Mouse (Mus musculus): ENCODE results near the gene Olfr351.

Olfr351 gene

GRCm38 (mm10) chr2:36862560-36862959 is at the start of gene Olfr351:
Olfr351 (minus strand) TSS chr2:36862660.
- DNase-seq (ENCODE audit: low spot score) = no peak

- DNase-seq (ENCODE audit: low spot score) = no peak
Observed at GRCm38 (mm10) chr2:36905380-36905779, 42.9 kb upstream of the Olfr351 start, which contains the start of gene Olfr354. Olfr354 (plus strand) TSS chr2:36905680.

- no peak for DNase-seq (ENCODE audit: low spot score)
Observed at GRCm38 (mm10) chr2:36897114-36897513, 34.7 kb upstream of the Olfr351 start.

- no peak for DNase-seq (ENCODE audit: low spot score)
Observed at GRCm38 (mm10) chr2:36892836-36893235, 30.4 kb upstream of the Olfr351 start, which contains the start of gene Olfr353. Olfr353 (minus strand) TSS chr2:36892936.

GRCm38 (mm10) chr2:36868160-36868559 is 5.7 kb upstream of the Olfr351 start, which contains the start of gene Olfr352:
Olfr352 (plus strand) TSS chr2:36868460.
- no peak for DNase-seq (ENCODE audit: low spot score)

- no peak for DNase-seq (ENCODE audit: low spot score)
Observed at GRCm38 (mm10) chr2:36846010-36846409, 16.4 kb downstream of the Olfr351 start, which contains the start of gene Olfr350. Olfr350 (plus strand) TSS chr2:36846310.

GRCm38 (mm10) chr2:36816932-36817331 is 45.5 kb downstream of the Olfr351 start, which contains the start of gene Olfr3:
Olfr3 (minus strand) TSS chr2:36817032.
- DNase-seq (ENCODE audit: low spot score) = no peak

Data from testis, postnatal 14 days (tissue).